Mouse (Mus musculus) retina, postnatal 7 days (tissue): ENCODE measurements around the gene Scgb1b12.
"Not testable (repeated sequence)": the region's sequence is repeated elsewhere in the genome, so short reads cannot be mapped to it uniquely, and the experiment has no call there.

Experiments used
- DNase-seq: peaks from one replicate; pipeline ENCODE4 v3.0.0-alpha.2; 2012; ENCODE audit warnings: low read depth, low spot score

Gene Scgb1b12

GRCm38 (mm10) chr7:32333882-32334281 lies at the start of gene Scgb1b12:
Gene Scgb1b12, plus strand, starts transcription at chr7:32334182.
- not testable (repeated sequence) for DNase-seq

- not testable (repeated sequence) for DNase-seq
Observed at GRCm38 (mm10) chr7:32327145-32327544, 6.8 kb upstream of the Scgb1b12 start, which contains the start of gene Scgb2b12. Gene Scgb2b12, minus strand, starts transcription at chr7:32327245.
